In the genomic region with DNA sequence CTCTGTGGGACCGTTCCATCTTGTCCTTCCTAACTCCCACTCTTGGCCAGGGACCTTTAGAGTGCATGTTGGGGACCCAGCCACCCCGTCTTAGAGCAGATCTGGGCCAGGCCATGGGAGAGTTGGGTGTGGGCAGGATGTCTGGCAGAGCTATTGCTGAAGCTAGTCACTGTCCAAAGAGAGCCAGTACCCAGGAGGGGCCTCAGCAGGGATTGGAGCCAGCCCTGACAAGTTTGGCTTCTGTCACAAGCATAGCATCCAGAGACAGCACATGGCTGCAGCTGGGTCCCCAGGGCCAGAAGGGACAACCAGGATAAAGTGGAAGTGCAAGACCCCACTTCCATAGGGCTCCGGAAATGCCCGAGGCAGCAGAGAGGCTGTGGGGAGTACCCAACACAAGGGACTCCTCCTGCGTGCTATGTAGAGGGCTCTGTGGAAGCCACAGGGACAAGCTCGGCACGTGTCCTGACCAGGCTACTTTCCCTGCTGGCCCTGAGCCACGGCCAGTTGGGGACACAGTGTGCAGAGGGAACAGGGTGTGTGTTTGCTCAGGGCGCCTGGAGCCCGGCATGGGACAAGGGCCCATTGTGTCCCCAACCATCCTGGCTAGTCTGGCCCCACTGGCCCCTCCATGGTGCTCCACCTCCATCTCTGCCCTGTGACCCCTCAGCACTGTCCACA, we compare ENCODE assay signal across 8 mouse cellular contexts. TPM values are rescaled to one million over a fixed set of nuclear protein-coding genes. Genes with fewer than 3 reads are reported as not detected.
DNase-seq lines count a peak whose midpoint lies in the region; ATAC-seq lines count a peak whose summit lies in the region.

No protein-coding gene starts in this region.

- WGBS in intestine, embryonic 15.5 days, result 48% methylated on average over 10 of the region's 10 CpGs

- DNase-seq in adrenal gland, adult 18-20 months (ENCODE audit: low spot score in 2 of 2), result peak; percentile 69 to 84
- peak; percentile 75 for DNase-seq in gastrocnemius, postnatal 10 days
- DNase-seq in left cerebral cortex, postnatal 25 days (ENCODE audit: low spot score in 2 of 2), result peak; percentile 80 to 81
- DNase-seq in lung, postnatal 4 days, result peak; percentile 83 to 92
- DNase-seq in thymus, postnatal 4 days, result no peak

- H3K27ac ChIP-seq in brown adipose tissue, adult 24 weeks (replicated peaks; ENCODE audit: low read depth, low read length), result peak overlapping the region; percentile 91
- H3K27ac ChIP-seq in intestine, embryonic 15.5 days, result peak overlapping the region; percentile 58

- peak; percentile 77 for ATAC-seq in intestine, embryonic 15.5 days
- ATAC-seq in megakaryocyte, adult 5-6 weeks (ENCODE audit: poor library complexity, severe bottlenecking), result no peak

- H3K9ac ChIP-seq in intestine, embryonic 15.5 days, result no peak overlapping the region

- H3K27me3 ChIP-seq in intestine, embryonic 15.5 days (replicated peaks), result no peaks in the 10 kb centered on the region

- peaks cover 61% of the 10 kb centered on the region for H3K4me1 ChIP-seq in brown adipose tissue, adult 24 weeks (ENCODE audit: control insufficient read depth, insufficient read depth, insufficient read length, low read length)
- H3K4me1 ChIP-seq in intestine, embryonic 15.5 days (replicated peaks), result peaks cover 34% of the 10 kb centered on the region

- H3K4me3 ChIP-seq in brown adipose tissue, adult 24 weeks (ENCODE audit: insufficient read depth, low read depth, low read length), result no peak overlapping the region
- no peak overlapping the region for H3K4me3 ChIP-seq in intestine, embryonic 15.5 days (replicated peaks)

- H3K9me3 ChIP-seq in intestine, embryonic 15.5 days, result no peaks in the 10 kb centered on the region

- intact Hi-C loops in left cerebral cortex, postnatal 25 days (cut with DNase I), result no loop called here

- peak overlapping the region; percentile 11; the same call in 1 of the 2 replicates for H3K4me2 ChIP-seq in intestine, embryonic 15.5 days (replicated peaks)

- H3K36me3 ChIP-seq in intestine, embryonic 15.5 days, result no peaks in the 10 kb centered on the region

RNA-seq across cellular contexts. Expression of gene Pim3, which starts 11.7 kb away (rescaled TPM):
- total RNA-seq in adrenal gland, adult 18-20 months (2021), result 10 to 100 TPM; 74.3 to 84.7 TPM
- polyA plus RNA-seq in brown adipose tissue, adult 24 weeks (2012; ENCODE audit: insufficient read depth, insufficient read length, missing spikeins), result 29.2 and 73.9 TPM in 2 replicates
- total RNA-seq in gastrocnemius, postnatal 10 days (2021), result 10 to 100 TPM; 14.8 to 19.4 TPM
- 53.8 and 54.5 TPM in 2 replicates for polyA plus RNA-seq in intestine, embryonic 15.5 days (2015; fragmentation: Nextera tagmentation; extraction: Ambion mirVana)
- 10 to 100 TPM; 35.7 to 35.9 TPM for total RNA-seq in left cerebral cortex, postnatal 25 days (2021)
- 6.9 and 12.5 TPM in 2 replicates for total RNA-seq in megakaryocyte, adult 5-6 weeks (2015)
- total RNA-seq in megakaryocyte, adult 5-6 weeks (2017), result 3.3 and 4.7 TPM in 2 replicates

RNA-seq across cellular contexts. Expression of gene Creld2, which starts 30.8 kb away (rescaled TPM):
- 10 to 100 TPM; 45.3 to 51.7 TPM for total RNA-seq in adrenal gland, adult 18-20 months (2021)
- 7.8 and 12.6 TPM in 2 replicates for polyA plus RNA-seq in brown adipose tissue, adult 24 weeks (2012; ENCODE audit: insufficient read depth, insufficient read length, missing spikeins)
- total RNA-seq in gastrocnemius, postnatal 10 days (2021), result 10 to 100 TPM in 1 of 2 experiments, 1 to 10 TPM in 1; 9.4 to 13.6 TPM
- 97.9 and 131 TPM in 2 replicates for polyA plus RNA-seq in intestine, embryonic 15.5 days (2015; fragmentation: Nextera tagmentation; extraction: Ambion mirVana)
- 10 to 100 TPM; 27.3 to 27.8 TPM for total RNA-seq in left cerebral cortex, postnatal 25 days (2021)
- 21.5 and 22.2 TPM in 2 replicates for total RNA-seq in megakaryocyte, adult 5-6 weeks (2015)
- 38.6 and 41.4 TPM in 2 replicates for total RNA-seq in megakaryocyte, adult 5-6 weeks (2017)

RNA-seq across cellular contexts. Expression of gene Alg12, which starts 31.2 kb away (rescaled TPM):
- total RNA-seq in adrenal gland, adult 18-20 months (2021), result 10 to 100 TPM; 14.4 to 15.2 TPM
- polyA plus RNA-seq in brown adipose tissue, adult 24 weeks (2012; ENCODE audit: insufficient read depth, insufficient read length, missing spikeins), result 6.0 and 7.2 TPM in 2 replicates
- 1 to 10 TPM; 5.7 to 6.5 TPM for total RNA-seq in gastrocnemius, postnatal 10 days (2021)
- 12.7 and 14.0 TPM in 2 replicates for polyA plus RNA-seq in intestine, embryonic 15.5 days (2015; fragmentation: Nextera tagmentation; extraction: Ambion mirVana)
- 10 to 100 TPM; 13.2 to 16.6 TPM for total RNA-seq in left cerebral cortex, postnatal 25 days (2021)
- 11.0 and 13.0 TPM in 2 replicates for total RNA-seq in megakaryocyte, adult 5-6 weeks (2015)
- 5.1 and 5.7 TPM in 2 replicates for total RNA-seq in megakaryocyte, adult 5-6 weeks (2017)
